Mouse (Mus musculus): Measurements from ENCODE around the gene D11Wsu47e. TPM values are rescaled to one million over a fixed set of nuclear protein-coding genes. Genes with fewer than 3 reads are reported as not detected.
"Not testable (repeated sequence)": the region's sequence is repeated elsewhere in the genome, so short reads cannot be mapped to it uniquely, and the experiment has no call there.

D11Wsu47e gene
- total RNA-seq (2014; fragmentation: Nextera tagmentation), result 21.7 and 23.6 TPM in 2 replicates
- total RNA-seq (2017), result 11.8 and 19.7 TPM in 2 replicates

DNA sequence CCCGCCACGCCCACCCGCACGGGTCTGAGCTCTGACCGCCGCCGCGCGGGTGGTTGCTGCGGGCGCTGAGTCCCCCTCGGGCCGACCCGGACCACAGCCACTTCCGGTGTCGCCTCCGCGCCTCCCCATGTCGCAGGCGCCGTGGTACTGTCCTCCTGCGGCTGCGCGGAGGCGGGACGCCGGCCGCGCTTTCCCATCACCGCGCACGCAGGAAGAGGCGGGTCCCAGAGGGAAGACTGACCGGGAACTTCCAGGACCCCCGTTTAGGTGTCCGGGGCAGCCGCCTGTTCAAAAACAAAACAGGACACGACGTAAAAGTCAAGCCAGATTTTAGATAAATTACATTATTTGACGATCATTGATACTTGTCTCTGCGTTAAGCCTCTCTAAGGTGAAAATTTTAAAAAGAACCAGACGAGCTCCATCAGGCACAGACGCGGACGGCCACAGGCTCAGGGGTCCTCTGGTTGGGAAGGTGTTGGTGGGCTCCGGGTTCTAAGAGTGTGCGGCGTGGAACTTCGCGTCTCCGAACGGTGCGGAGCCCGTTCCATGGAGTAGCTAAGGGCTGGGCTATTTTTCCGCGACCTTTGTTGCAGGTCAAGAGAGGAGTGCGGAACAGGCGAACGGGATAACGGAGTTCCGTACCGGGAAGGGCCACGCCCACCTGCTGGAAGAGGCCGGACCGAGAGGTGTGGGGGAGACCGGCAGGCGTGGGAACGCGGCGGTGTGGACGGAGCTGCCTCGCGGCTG lies at the start of gene D11Wsu47e, which contains the start of gene Fam104a:
TSS of gene D11Wsu47e (plus strand) at position 456 of the 750 bp plus-strand sequence.
TSS of gene Fam104a (minus strand) at position 199 of the 750 bp plus-strand sequence.
- peak; percentile 80 for ATAC-seq (replicated peaks; ENCODE audit: low FRiP score, low TSS enrichment, poor library complexity, severe bottlenecking)

DNA sequence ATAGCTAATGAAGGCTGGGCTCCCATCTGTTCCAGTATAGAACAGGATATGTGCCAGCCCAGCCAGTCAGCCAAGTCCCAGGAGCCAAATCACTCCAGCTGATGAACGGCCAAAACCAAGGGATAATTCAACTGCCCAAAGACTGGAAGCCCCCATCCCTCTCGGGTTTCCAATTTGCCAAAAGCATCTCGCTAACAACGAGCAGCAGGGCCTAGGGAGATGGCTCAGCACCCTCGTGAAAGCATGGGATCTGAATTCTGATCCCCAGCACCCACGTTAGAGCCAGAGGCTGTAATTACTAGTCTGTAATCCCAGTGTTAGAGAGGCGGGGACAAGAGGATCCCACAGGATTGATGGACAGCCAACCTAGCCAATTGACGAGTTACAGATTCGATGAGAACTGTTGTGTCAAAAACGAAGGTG lies 49.5 kb upstream of the D11Wsu47e start:
- no peak for ATAC-seq (replicated peaks; ENCODE audit: low FRiP score, low TSS enrichment, poor library complexity, severe bottlenecking)

DNA sequence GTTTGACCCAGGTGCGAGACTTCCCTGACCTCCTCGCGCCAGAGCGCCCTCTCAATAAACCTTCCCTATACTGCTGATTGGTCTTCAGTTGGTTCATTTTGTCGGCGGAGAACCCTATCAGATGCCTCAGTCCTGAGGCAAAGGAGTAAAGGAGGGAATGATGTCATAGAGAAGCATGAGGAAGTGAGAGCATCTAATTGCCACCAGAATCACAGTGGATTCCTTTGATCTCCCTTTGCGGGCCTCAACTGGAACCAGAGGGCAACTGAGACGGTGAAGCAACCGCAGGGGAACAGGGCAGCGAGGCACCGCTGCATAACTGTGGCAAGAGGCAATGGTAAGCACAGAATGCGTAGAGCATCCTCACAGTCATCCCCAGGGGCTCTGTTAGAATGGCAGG lies 45.5 kb upstream of the D11Wsu47e start:
- ATAC-seq (replicated peaks; ENCODE audit: low FRiP score, low TSS enrichment, poor library complexity, severe bottlenecking), result no peak

- ATAC-seq (replicated peaks; ENCODE audit: low FRiP score, low TSS enrichment, poor library complexity, severe bottlenecking), result no peak
Measured at GRCm38 (mm10) chr11:113645181-113645580, 39.0 kb upstream of the D11Wsu47e start.

- ATAC-seq (replicated peaks; ENCODE audit: low FRiP score, low TSS enrichment, poor library complexity, severe bottlenecking), result peak; percentile 59; the same call in 1 of the 2 replicates
Measured at GRCm38 (mm10) chr11:113648152-113648551, 36.1 kb upstream of the D11Wsu47e start.

DNA sequence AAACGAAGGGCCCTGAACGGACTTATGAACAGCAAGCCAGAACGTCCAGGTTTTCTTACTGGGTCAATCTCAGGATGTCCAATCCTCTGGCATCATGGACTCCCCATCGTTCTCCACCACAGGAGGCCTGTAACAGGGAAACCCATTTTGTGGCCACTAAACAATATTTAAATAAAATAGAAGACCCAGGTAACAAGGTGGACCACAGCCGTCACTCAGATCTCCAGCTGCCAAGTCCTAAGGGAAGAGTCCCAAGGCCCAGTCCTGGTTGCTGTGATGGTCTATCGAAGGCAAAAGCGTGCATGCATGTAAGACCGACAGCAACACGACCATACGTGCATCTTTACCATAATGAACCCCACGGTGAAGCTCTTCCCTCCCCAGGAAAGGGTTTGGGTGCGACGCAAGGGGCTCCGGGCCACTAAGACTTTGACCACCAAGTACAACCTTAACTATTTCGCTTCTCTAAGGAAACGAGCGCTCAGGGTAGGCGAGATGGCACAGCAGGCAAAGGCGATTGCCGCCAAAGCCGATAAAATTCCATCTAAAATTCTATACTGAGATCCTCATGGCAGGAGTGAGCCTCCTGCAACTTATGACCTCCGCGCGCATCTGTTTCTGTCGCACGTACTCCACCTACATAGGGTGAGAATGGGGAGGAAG lies 35.4 kb upstream of the D11Wsu47e start, which contains the start of gene Cog1:
TSS of gene Cog1 (plus strand) at position 480 of the 663 bp plus-strand sequence.
- ATAC-seq (replicated peaks; ENCODE audit: low FRiP score, low TSS enrichment, poor library complexity, severe bottlenecking), result no peak

DNA sequence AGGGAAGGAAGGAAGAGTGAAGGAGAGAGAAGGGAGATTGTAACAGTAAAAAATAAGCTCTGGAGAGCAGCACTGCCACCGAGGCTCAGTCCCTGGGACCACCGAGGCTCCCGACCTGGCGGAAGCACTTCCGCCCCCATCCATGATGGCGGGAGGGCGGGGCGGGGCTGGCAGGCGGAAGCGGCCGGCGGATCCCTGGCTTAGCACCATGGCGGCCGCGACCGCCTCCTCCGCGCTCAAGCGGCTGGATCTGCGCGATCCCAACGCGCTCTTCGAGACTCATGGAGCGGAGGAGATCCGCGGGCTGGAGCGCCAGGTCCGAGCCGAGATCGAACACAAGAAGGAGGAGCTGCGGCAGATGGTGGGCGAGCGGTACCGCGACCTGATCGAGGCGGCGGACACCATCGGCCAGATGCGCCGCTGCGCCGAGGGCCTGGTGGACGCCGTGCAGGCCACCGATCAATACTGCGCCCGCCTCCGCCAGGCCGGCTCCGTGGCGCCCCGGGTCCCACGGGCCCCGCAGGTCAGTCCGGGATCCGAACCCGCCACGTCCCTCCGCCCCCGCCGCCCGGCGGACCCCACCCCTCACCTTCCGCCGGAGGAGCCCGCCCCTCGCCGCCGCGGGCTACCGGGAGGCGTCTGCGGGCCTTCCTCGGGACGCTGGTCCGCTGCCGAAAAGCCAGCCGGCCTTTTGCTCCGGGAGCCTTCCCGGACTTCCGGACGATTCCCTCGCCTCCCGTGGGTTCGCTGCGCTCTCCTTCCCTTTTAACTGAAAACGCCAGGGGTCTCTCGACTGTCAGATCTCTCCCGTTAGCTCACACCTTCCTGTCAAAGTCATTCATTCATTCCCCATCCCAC lies 34.6 kb upstream of the D11Wsu47e start, which contains the start of gene Slc39a11:
TSS of gene Slc39a11 (minus strand) at position 727 of the 858 bp plus-strand sequence.
- ATAC-seq (replicated peaks; ENCODE audit: low FRiP score, low TSS enrichment, poor library complexity, severe bottlenecking), result peak; percentile 32; the same call in 1 of the 2 replicates

GRCm38 (mm10) chr11:113651206-113651906 lies 32.9 kb upstream of the D11Wsu47e start:
- ATAC-seq (replicated peaks; ENCODE audit: low FRiP score, low TSS enrichment, poor library complexity, severe bottlenecking), result peak; percentile 64

DNA sequence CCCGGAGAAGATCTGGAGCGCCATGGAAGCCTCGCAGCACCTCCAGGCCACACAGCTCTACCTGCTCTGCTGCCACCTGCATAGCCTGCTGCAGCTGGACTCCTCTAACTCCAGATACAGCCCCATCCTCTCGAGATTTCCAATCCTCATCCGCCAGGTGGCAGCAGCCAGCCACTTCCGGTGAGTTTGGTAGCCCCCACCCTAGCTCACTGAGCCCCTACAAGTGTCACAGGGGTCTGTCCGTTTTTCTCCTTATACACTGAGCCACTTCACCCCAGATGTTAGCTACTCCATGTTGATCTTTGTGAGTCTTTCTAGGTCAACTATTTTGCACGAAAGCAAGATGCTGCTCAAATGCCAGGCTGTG lies 32.3 kb upstream of the D11Wsu47e start:
- 0 out of 2 replicates have a peak, but pooled peaks have one; percentile 10 for ATAC-seq (replicated peaks; ENCODE audit: low FRiP score, low TSS enrichment, poor library complexity, severe bottlenecking)

GRCm38 (mm10) chr11:113652516-113652915 lies 31.7 kb upstream of the D11Wsu47e start:
- no peak for ATAC-seq (replicated peaks; ENCODE audit: low FRiP score, low TSS enrichment, poor library complexity, severe bottlenecking)

DNA sequence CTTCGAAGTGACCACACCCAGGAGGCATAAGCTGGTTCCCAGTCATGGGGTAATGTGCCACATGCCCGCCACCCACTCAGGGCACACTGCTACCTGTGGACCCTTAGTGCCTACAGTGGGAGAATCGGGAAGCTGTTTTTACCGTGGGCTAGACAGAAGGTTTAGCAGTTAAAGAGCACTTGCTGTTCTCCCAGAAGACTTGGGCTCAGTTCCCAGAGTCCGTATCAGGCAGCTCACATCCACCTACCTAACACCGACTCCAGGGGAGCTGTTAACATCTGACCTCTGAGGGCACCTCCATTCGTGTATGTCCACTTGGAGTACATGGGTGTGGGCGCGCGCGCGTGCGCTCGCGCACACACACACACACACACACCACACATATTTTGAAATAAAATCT lies 30.1 kb upstream of the D11Wsu47e start:
- no peak for ATAC-seq (replicated peaks; ENCODE audit: low FRiP score, low TSS enrichment, poor library complexity, severe bottlenecking)

- no peak for ATAC-seq (replicated peaks; ENCODE audit: low FRiP score, low TSS enrichment, poor library complexity, severe bottlenecking)
Measured at GRCm38 (mm10) chr11:113654561-113655270, 29.5 kb upstream of the D11Wsu47e start.

GRCm38 (mm10) chr11:113656511-113656932 lies 27.7 kb upstream of the D11Wsu47e start:
- no peak for ATAC-seq (replicated peaks; ENCODE audit: low FRiP score, low TSS enrichment, poor library complexity, severe bottlenecking)

DNA sequence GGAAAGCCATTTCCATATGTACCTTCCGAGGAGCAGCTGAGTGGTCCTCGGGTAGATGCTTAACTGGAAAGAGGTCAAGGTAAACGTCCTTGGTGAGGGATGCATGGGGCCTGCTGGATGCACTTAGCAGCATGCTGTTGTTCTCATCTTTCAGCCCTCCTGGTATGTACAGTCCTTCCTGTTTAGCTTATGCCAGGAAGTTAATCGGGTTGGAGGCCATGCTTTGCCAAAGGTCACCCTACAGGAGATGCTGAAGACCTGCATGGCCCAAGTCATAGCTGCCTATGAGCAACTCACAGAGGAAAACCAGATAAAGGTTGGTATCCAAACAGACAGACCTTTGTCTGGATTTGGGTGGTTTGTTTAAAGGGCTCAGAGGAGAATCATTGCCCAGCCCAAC lies 27.0 kb upstream of the D11Wsu47e start:
- ATAC-seq (replicated peaks; ENCODE audit: low FRiP score, low TSS enrichment, poor library complexity, severe bottlenecking), result no peak

GRCm38 (mm10) chr11:113658319-113658718 lies 25.9 kb upstream of the D11Wsu47e start:
- ATAC-seq (replicated peaks; ENCODE audit: low FRiP score, low TSS enrichment, poor library complexity, severe bottlenecking), result no peak

GRCm38 (mm10) chr11:113658763-113659162 lies 25.4 kb upstream of the D11Wsu47e start:
- no peak for ATAC-seq (replicated peaks; ENCODE audit: low FRiP score, low TSS enrichment, poor library complexity, severe bottlenecking)

- not testable (repeated sequence) for ATAC-seq (replicated peaks; ENCODE audit: low FRiP score, low TSS enrichment, poor library complexity, severe bottlenecking)
Measured at GRCm38 (mm10) chr11:113660213-113660612, 24.0 kb upstream of the D11Wsu47e start.

GRCm38 (mm10) chr11:113660940-113661339 lies 23.3 kb upstream of the D11Wsu47e start:
- ATAC-seq (replicated peaks; ENCODE audit: low FRiP score, low TSS enrichment, poor library complexity, severe bottlenecking), result peak; percentile 85

All from megakaryocyte-erythroid progenitor cell, adult 5-6 weeks (primary cell).